Mouse (Mus musculus): ENCODE data around the gene Fuz. TPM values are rescaled to one million over a fixed set of nuclear protein-coding genes. Genes with fewer than 3 reads are reported as not detected.
A peak's percentile ranks its signal among the peaks of the same experiment; 100 is the strongest.

Gene Fuz
- polyA plus RNA-seq, 1 experiment from 2014 or later, result 22.2 TPM

- 79% methylated on average over 11 of the region's 11 CpGs for WGBS
- no peak overlapping the region for H3K4me3 ChIP-seq (replicated peaks)
- no peaks in the 10 kb centered on the region for H3K27me3 ChIP-seq (replicated peaks)
- no peak overlapping the region for H3K4me2 ChIP-seq
- no peak for ATAC-seq (ENCODE audit: insufficient read depth, low FRiP score, low read depth)
- 0 out of 2 replicates have a peak overlapping the region, but pooled peaks have one; percentile 13 for H3K27ac ChIP-seq
- peaks cover 53% of the 10 kb centered on the region for H3K4me1 ChIP-seq
- H3K36me3 ChIP-seq, result peaks cover 38% of the 10 kb centered on the region
- H3K9me3 ChIP-seq, result no peaks in the 10 kb centered on the region
- H3K9ac ChIP-seq, result no peak overlapping the region
Observed at GRCm38 (mm10) chr7:44863982-44864494, 31.8 kb upstream of the Fuz start.

GRCm38 (mm10) chr7:44864595-44865542 lies 31.0 kb upstream of the Fuz start:
- Histone ChIP-seq H3K9me3 (no peaks in the 10 kb centered on the region), H3K27me3 (replicated peaks) (no peaks in the 10 kb centered on the region), H3K4me2 (0 out of 2 replicates have a peak overlapping the region, but pooled peaks have one; percentile 81), H3K27ac (0 out of 2 replicates have a peak overlapping the region, but pooled peaks have one; percentile 80), H3K4me3 (replicated peaks) (no peak overlapping the region), H3K4me1 (peaks cover 53% of the 10 kb centered on the region), H3K9ac (no peak overlapping the region), H3K36me3 (peaks cover 38% of the 10 kb centered on the region)
- ATAC-seq (ENCODE audit: insufficient read depth, low FRiP score, low read depth), result no peak
- 77% methylated on average over 24 of the region's 24 CpGs for WGBS

GRCm38 (mm10) chr7:44866276-44867009 lies 29.4 kb upstream of the Fuz start:
- Histone ChIP-seq H3K27ac (peak overlapping the region; percentile 80), H3K4me1 (peaks cover 50% of the 10 kb centered on the region), H3K9ac (peak overlapping the region; percentile 9), H3K4me3 (replicated peaks) (peak overlapping the region; percentile 97), H3K4me2 (peak overlapping the region; percentile 81), H3K27me3 (replicated peaks) (no peaks in the 10 kb centered on the region), H3K36me3 (peaks cover 36% of the 10 kb centered on the region), H3K9me3 (no peaks in the 10 kb centered on the region)
- WGBS, result 33% methylated on average over 15 of the region's 15 CpGs
- 0 out of 2 replicates have a peak, but pooled peaks have one; percentile 2 for ATAC-seq (ENCODE audit: insufficient read depth, low FRiP score, low read depth)

- H3K4me1 ChIP-seq, result peaks cover 47% of the 10 kb centered on the region
- peak overlapping the region; percentile 81 for H3K4me2 ChIP-seq
- WGBS, result 52% methylated on average over 19 of the region's 19 CpGs
- H3K36me3 ChIP-seq, result peaks cover 29% of the 10 kb centered on the region
- peak overlapping the region; percentile 97 for H3K4me3 ChIP-seq (replicated peaks)
- peak overlapping the region; percentile 80 for H3K27ac ChIP-seq
- no peaks in the 10 kb centered on the region for H3K9me3 ChIP-seq
- H3K9ac ChIP-seq, result no peak overlapping the region; the same call in 1 of the 2 replicates
- ATAC-seq (ENCODE audit: insufficient read depth, low FRiP score, low read depth), result no peak
- H3K27me3 ChIP-seq (replicated peaks), result no peaks in the 10 kb centered on the region
Observed at GRCm38 (mm10) chr7:44867010-44867702, 28.7 kb upstream of the Fuz start.

- H3K9me3 ChIP-seq, result no peaks in the 10 kb centered on the region
- peak overlapping the region; percentile 97 for H3K4me3 ChIP-seq (replicated peaks)
- H3K4me1 ChIP-seq, result peaks cover 47% of the 10 kb centered on the region
- peaks cover 23% of the 10 kb centered on the region for H3K36me3 ChIP-seq
- no peaks in the 10 kb centered on the region for H3K27me3 ChIP-seq (replicated peaks)
- H3K4me2 ChIP-seq, result peak overlapping the region; percentile 81
- no peak for ATAC-seq (ENCODE audit: insufficient read depth, low FRiP score, low read depth)
- whole genome bisulfite sequencing, result 33% methylated on average over 9 of the region's 9 CpGs
- peak overlapping the region; percentile 100; the same call in 1 of the 2 replicates for H3K27ac ChIP-seq
- peak overlapping the region; percentile 20; the same call in 1 of the 2 replicates for H3K9ac ChIP-seq
Observed at GRCm38 (mm10) chr7:44867802-44868201, 28.1 kb upstream of the Fuz start.

GRCm38 (mm10) chr7:44868465-44868864 lies 27.4 kb upstream of the Fuz start:
- ATAC-seq (ENCODE audit: insufficient read depth, low FRiP score, low read depth), result no peak
- Histone ChIP-seq H3K9me3 (no peaks in the 10 kb centered on the region), H3K9ac (peak overlapping the region; percentile 100; the same call in 1 of the 2 replicates), H3K36me3 (peaks cover 16% of the 10 kb centered on the region), H3K27me3 (replicated peaks) (no peaks in the 10 kb centered on the region), H3K4me3 (replicated peaks) (peak overlapping the region; percentile 97), H3K4me2 (peak overlapping the region; percentile 81), H3K4me1 (peaks cover 51% of the 10 kb centered on the region), H3K27ac (peak overlapping the region; percentile 100)
- 5% methylated on average over 16 of the region's 16 CpGs for WGBS

- H3K4me2 ChIP-seq, result peak overlapping the region; percentile 81
- peak overlapping the region; percentile 97 for H3K4me3 ChIP-seq (replicated peaks)
- ATAC-seq (ENCODE audit: insufficient read depth, low FRiP score, low read depth), result peak; percentile 55
- peak overlapping the region; percentile 100 for H3K9ac ChIP-seq
- peak overlapping the region; percentile 100 for H3K27ac ChIP-seq
- H3K4me1 ChIP-seq, result peaks cover 47% of the 10 kb centered on the region
- under 1% methylated on average over 103 of the region's 108 CpGs for WGBS
- H3K9me3 ChIP-seq, result no peaks in the 10 kb centered on the region
- H3K27me3 ChIP-seq (replicated peaks), result no peaks in the 10 kb centered on the region
- H3K36me3 ChIP-seq, result peaks cover 10% of the 10 kb centered on the region
Observed at GRCm38 (mm10) chr7:44868919-44869696, 26.8 kb upstream of the Fuz start.

- 4% methylated on average over 29 of the region's 29 CpGs for WGBS
Observed at GRCm38 (mm10) chr7:44869697-44870528, 26.0 kb upstream of the Fuz start, which contains the start of gene Ptov1. Ptov1 (minus strand) TSS chr7:44869788.

GRCm38 (mm10) chr7:44870614-44871013 lies 25.3 kb upstream of the Fuz start:
- H3K9ac ChIP-seq, result no peak overlapping the region
- no peaks in the 10 kb centered on the region for H3K9me3 ChIP-seq
- H3K27ac ChIP-seq, result peak overlapping the region; percentile 100
- no peaks in the 10 kb centered on the region for H3K36me3 ChIP-seq
- peak overlapping the region; percentile 97 for H3K4me3 ChIP-seq (replicated peaks)
- H3K4me2 ChIP-seq, result peak overlapping the region; percentile 81
- peaks cover 40% of the 10 kb centered on the region for H3K4me1 ChIP-seq
- H3K27me3 ChIP-seq (replicated peaks), result no peaks in the 10 kb centered on the region
- 77% methylated on average over 6 of the region's 6 CpGs for WGBS
- no peak for ATAC-seq (ENCODE audit: insufficient read depth, low FRiP score, low read depth)

More at GRCm38 (mm10) chr7:44869697-44870528, 26.0 kb upstream of the Fuz start, which contains the start of gene Ptov1:
- peak within 1 kb of the TSS; percentile 97 for H3K4me3 ChIP-seq (replicated peaks)
- H3K4me2 ChIP-seq, result peak within 1 kb of the TSS; percentile 81
- ATAC-seq (ENCODE audit: insufficient read depth, low FRiP score, low read depth), result peak; percentile 89
- peak within 1 kb of the TSS; percentile 100 for H3K9ac ChIP-seq
- no peaks in the 10 kb centered on the region for H3K9me3 ChIP-seq
- H3K27ac ChIP-seq, result peak within 1 kb of the TSS; percentile 100
- H3K36me3 ChIP-seq, result peaks cover 2% of the 10 kb centered on the region
- peaks cover 47% of the 10 kb centered on the region for H3K4me1 ChIP-seq
- H3K27me3 ChIP-seq (replicated peaks), result no peaks in the 10 kb centered on the region

GRCm38 (mm10) chr7:44871181-44871580 lies 24.7 kb upstream of the Fuz start:
- H3K27ac ChIP-seq, result no peak overlapping the region
- ATAC-seq (ENCODE audit: insufficient read depth, low FRiP score, low read depth), result no peak
- WGBS, result 85% methylated on average over 1 of the region's 1 CpGs

More at GRCm38 (mm10) chr7:44871181-44871580, 24.7 kb upstream of the Fuz start:
- no peaks in the 10 kb centered on the region for H3K27me3 ChIP-seq (replicated peaks)
- no peaks in the 10 kb centered on the region for H3K9me3 ChIP-seq
- peaks cover 34% of the 10 kb centered on the region for H3K4me1 ChIP-seq
- no peaks in the 10 kb centered on the region for H3K36me3 ChIP-seq
- H3K4me3 ChIP-seq (replicated peaks), result no peak overlapping the region
- no peak overlapping the region for H3K4me2 ChIP-seq
- H3K9ac ChIP-seq, result no peak overlapping the region
